Mouse (Mus musculus): ENCODE data around the gene Osbpl10. TPM values are rescaled to one million over a fixed set of nuclear protein-coding genes. Genes with fewer than 3 reads are reported as not detected.

Osbpl10 gene
- polyA plus RNA-seq (2014; fragmentation: Illumina TruSeq; extraction: RNeasy Lipid Tissue Mini Kit (QIAGEN cat#74804); ENCODE audit: low read depth, low replicate concordance) = 0.77 TPM

DNA sequence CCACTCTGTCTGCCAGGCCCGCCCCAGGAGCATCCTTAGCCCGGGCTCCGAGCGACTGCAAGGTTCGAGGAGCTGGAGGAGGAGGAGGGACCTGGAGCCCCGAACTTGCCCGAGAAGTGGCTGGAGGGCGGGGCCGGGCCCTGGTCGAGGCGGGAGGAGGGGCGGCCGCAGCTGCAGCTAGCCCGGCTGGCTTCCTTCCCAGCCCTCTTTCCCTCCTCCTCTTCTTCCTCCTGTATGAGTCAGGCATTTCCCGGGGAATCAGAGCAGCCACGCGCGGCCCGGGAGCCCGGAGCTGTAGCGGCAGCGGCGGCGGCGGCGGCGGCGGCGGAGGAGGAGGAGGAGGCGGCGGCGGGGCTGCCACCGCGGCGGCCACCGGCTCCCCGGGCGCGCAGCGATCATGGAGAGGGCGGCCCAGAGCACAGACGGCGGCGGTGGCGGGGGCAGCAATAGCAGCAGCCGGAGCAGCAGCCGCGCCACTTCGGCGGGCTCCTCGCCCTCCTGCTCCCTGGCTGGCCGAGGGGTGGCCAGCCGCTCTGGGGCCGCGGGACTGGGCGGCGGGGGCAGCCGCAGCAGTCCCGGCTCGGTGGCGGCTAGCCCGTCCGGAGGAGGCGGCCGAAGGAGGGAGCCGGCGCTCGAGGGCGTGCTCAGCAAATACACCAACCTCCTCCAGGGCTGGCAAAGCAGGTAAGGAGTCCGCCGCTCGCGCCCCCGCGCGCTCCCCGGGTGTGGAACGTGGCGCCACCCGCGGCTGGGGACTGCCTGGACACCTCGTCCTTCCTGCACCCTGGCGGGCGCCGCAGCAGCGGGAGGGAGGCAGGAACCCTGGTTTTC, at the start of gene Osbpl10:
Gene Osbpl10, plus strand, starts transcription at position 289 of the 831 bp plus-strand sequence.

DNA sequence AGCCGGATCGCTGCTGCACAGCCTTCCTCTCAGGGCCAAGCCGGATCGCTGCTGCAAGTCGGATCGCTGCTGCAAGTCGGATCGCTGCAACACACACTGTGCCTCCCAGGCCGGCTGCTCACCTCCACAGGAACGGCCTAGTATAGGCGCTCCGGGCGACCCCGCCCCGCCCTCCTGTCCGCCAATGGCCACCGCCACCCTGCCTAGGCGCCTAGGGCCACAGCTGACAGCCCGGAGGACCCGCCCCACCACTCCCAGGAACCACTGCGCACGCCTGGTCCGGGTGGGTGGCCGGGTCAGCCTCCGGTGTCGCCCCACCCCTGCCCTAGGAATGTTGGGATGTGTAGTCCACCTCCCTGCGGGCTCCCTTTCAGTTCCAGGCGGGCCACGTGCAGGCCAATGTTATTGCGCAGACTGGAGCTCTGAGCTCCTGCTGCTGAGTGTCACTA, 44.6 kb upstream of the Osbpl10 start, which contains the start of gene Gpd1l:
Gene Gpd1l, minus strand, starts transcription at position 265 of the 449 bp plus-strand sequence.

DNA sequence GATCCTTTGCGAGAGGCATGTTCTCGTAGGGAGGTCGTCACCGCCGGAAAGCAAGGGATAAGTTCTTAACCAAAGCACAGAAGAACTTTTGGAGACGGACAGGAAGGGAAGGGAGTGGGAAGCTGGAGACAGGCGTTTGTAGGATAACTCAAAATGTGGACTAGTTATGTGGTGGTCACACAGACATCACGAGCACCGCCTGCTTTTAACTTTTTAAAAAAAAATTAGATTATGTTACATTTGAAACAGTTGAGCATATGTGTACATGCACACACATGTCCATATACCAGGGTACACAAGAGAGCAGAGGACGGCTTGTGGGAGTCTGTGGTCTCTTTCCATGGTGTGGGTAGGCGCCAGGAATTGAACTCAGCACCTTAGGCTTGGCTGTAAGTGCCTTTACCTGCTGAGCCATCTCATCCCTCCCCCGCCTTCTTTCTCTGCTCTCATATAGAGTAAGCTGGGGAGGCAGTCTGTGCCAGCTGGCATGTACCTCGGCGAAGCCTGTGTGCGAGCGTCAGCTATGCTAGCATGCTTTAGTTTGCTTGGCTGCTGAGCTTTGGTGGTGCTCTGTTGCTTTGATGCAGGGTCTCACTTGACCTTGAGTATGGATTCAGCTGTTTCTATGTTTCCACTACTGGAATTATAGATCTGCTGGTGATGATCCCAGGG, 4.5 kb downstream of the Osbpl10 start, which contains the start of gene Rps27rt:
Gene Rps27rt, minus strand, starts transcription at position 51 of the 672 bp plus-strand sequence.

Other genes starting within 250 kb of the Osbpl10 start
- 118 TPM for gene Cmtm6, start 247.5 kb upstream of the Osbpl10 start, polyA plus RNA-seq (2014; fragmentation: Illumina TruSeq; extraction: RNeasy Lipid Tissue Mini Kit (QIAGEN cat#74804); ENCODE audit: low read depth, low replicate concordance)
- 0.97 TPM for gene Cmtm7, start 196.7 kb upstream of the Osbpl10 start, polyA plus RNA-seq (2014; fragmentation: Illumina TruSeq; extraction: RNeasy Lipid Tissue Mini Kit (QIAGEN cat#74804); ENCODE audit: low read depth, low replicate concordance)
- 12.5 TPM for gene Cmtm8, start 134.4 kb upstream of the Osbpl10 start, polyA plus RNA-seq (2014; fragmentation: Illumina TruSeq; extraction: RNeasy Lipid Tissue Mini Kit (QIAGEN cat#74804); ENCODE audit: low read depth, low replicate concordance)
- gene Gpd1l, start 44.6 kb upstream of the Osbpl10 start, polyA plus RNA-seq (2014; fragmentation: Illumina TruSeq; extraction: RNeasy Lipid Tissue Mini Kit (QIAGEN cat#74804); ENCODE audit: low read depth, low replicate concordance) = 45.0 TPM
- 55.1 TPM for gene Rps27rt, start 4.2 kb downstream of the Osbpl10 start, polyA plus RNA-seq (2014; fragmentation: Illumina TruSeq; extraction: RNeasy Lipid Tissue Mini Kit (QIAGEN cat#74804); ENCODE audit: low read depth, low replicate concordance)